Mouse (Mus musculus): ENCODE data around the gene Ppp1r12b. TPM values are rescaled to one million over a fixed set of nuclear protein-coding genes. Genes with fewer than 3 reads are reported as not detected.
A peak's percentile ranks its signal among the peaks of the same experiment; 100 is the strongest.

Gene Ppp1r12b
- total and polyA plus RNA-seq, 3 experiments, result 0.64 to 1.8 (median 1.6) TPM

DNA sequence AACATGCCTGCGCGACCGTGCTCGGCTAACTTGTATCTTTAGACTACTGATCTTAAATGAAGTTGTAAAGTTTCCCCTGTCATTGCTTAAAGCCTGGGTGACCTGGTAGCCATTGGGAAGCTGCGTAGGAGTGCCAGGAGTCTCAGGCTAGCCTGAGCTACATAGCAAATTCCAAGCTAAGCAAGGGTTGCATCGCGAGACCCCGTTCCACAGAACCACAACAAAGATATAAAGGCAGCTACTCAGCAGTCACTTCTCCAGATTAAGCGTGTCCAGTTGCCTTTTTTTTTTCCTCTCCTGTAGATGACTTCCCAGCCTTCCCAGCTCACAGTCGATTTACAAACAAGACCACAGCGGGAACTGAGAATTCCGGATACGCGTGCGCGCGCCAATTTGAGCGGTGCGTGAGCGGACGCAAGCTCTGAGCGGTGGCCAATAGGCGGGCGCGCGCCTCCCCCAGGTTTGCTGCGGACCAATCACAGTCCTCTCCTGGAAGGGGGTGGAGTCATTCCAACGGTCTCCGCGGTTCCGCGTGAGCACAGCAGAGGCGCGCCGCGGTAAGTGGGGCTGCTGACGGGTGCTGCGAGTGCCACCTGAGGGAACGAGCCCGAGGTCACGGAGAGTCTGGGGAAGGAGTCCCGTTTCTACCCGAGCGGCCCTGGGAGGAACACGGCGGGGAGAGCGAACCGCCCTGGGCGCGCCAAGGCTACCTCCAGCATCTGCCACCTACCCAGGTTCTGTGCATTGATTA lies 6.5 kb upstream of the Ppp1r12b start, which contains the start of gene Ube2t (continued):
- TF ChIP-seq RCOR1 (conservative IDR thresholded peaks at IDR 0.05; ENCODE audit: low read depth, low read length), result 0 out of 2 replicates have a peak, but pooled peaks have one; percentile 43
- no peak for TF ChIP-seq PAX5 (IDR thresholded peaks at IDR 0.05; ENCODE audit: low read length)
- 0 out of 2 replicates have a peak, but pooled peaks have one; percentile 22 for TF ChIP-seq HCFC1 (IDR thresholded peaks at IDR 0.05; ENCODE audit: low read depth, low read length)
- TF ChIP-seq ZMIZ1 (IDR thresholded peaks at IDR 0.05; ENCODE audit: low read depth, low read length), result peak; percentile 87
- TF ChIP-seq USF1 (IDR thresholded peaks at IDR 0.05; ENCODE audit: low read depth, low read length), result no peak
- no peak for TF ChIP-seq ZNF384 (IDR thresholded peaks at IDR 0.05; ENCODE audit: low read depth, low read length)
- 0 out of 2 replicates have a peak, but pooled peaks have one; percentile 68 for TF ChIP-seq KAT2A (IDR thresholded peaks at IDR 0.05; ENCODE audit: insufficient replicate concordance, low read length)
- TF ChIP-seq SMC3 (IDR thresholded peaks at IDR 0.05; ENCODE audit: low read depth, low read length), result no peak
- peak; percentile 88; the same call in 1 of the 2 replicates for TF ChIP-seq E2F4 (IDR thresholded peaks at IDR 0.05; ENCODE audit: insufficient replicate concordance, low read depth, low read length)
- TF ChIP-seq CHD2 (IDR thresholded peaks at IDR 0.05; ENCODE audit: low read length), result peak; percentile 71

DNA sequence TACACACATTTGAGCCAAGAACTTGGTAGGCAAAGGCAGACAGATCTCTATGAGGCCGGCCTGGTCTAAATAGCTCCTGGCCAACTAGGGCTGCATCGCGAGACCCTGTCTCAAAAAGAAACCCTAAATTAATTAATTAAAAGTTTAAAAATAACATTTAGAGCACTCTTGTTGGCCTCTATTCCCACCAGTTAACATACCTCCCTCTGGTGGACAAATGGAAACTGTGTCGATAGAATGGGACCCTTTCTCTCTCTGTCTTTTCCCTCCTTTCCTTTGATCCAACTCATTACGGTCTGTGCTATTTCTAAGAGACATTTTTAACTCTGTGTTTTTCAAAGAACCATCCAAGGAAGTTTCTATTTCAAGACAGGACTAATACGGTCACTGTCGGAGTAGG lies 4.9 kb upstream of the Ppp1r12b start:
- dilution Hi-C loops (cut with MboI; ENCODE audit: extremely low pct_ligation_motif_present, extremely low pct_unique_long_range_greater_than_20kb, low sequenced_read_pairs) (no loop called here), in situ Hi-C loops (cut with MboI; ENCODE audit: low pct_ligation_motif_present, low pct_unique_long_range_greater_than_20kb, low sequenced_read_pairs) (no loop called here)
- H3K9me3 ChIP-seq (replicated peaks; ENCODE audit: low read length), result peaks cover 3% of the 10 kb centered on the region
- no peak for DNase-seq (ENCODE audit: extremely low read depth)
- H3K27ac ChIP-seq (ENCODE audit: insufficient read depth, low read depth), result no peak overlapping the region
- H3K4me2 ChIP-seq (ENCODE audit: insufficient read depth, low read depth, poor library complexity, severe bottlenecking), result no peak overlapping the region
- TF ChIP-seq JUND (conservative IDR thresholded peaks at IDR 0.05; ENCODE audit: low read depth, low read length) (no peak), SMC3 (IDR thresholded peaks at IDR 0.05; ENCODE audit: low read depth, low read length) (0 out of 2 replicates have a peak, but pooled peaks have one; percentile 7), RCOR1 (conservative IDR thresholded peaks at IDR 0.05; ENCODE audit: low read depth, low read length) (no peak), HCFC1 (IDR thresholded peaks at IDR 0.05; ENCODE audit: low read depth, low read length) (no peak), SIN3A (IDR thresholded peaks at IDR 0.05; ENCODE audit: low read length) (no peak), MAZ (IDR thresholded peaks at IDR 0.05; ENCODE audit: low read depth, low read length) (no peak), JUN (IDR thresholded peaks at IDR 0.05; ENCODE audit: insufficient read depth, low read depth, low read length) (no peak), NELFE (IDR thresholded peaks at IDR 0.05; ENCODE audit: low read depth, low read length) (no peak), TBP (conservative IDR thresholded peaks at IDR 0.05; ENCODE audit: low read depth, low read length) (no peak), MEF2A (IDR thresholded peaks at IDR 0.05; ENCODE audit: borderline replicate concordance, low read depth, low read length) (no peak), CTCF (conservative IDR thresholded peaks at IDR 0.05 in 1 of 2, IDR thresholded peaks at IDR 0.05 in 1 of 2; ENCODE audit: low read depth in 2 of 2, low read length in 2 of 2) (peak in 1 of 2 experiments; percentile 52; a peak in 2 of 4 replicates), POLR2A (IDR thresholded peaks at IDR 0.05; ENCODE audit: low read depth, low read length) (no peak), RAD21 (IDR thresholded peaks at IDR 0.05; ENCODE audit: low read depth, low read length) (no peak; the same call in 1 of the 2 replicates), ZC3H11A (IDR thresholded peaks at IDR 0.05; ENCODE audit: low read depth, low read length) (no peak)
- H3K4me1 ChIP-seq (ENCODE audit: control insufficient read depth in 1 of 2, insufficient read depth in 2 of 2), result peaks cover 0 to 20% of the 10 kb centered on the region in 2 experiments; a peak in 2 of 4 replicates
- no peak overlapping the region for H3K4me3 ChIP-seq (replicated peaks in 1 of 3; ENCODE audit: low read depth in 2 of 3, low read length in 2 of 3, poor library complexity in 1 of 3)
- H3K36me3 ChIP-seq (replicated peaks in 1 of 2; ENCODE audit: control insufficient read depth in 1 of 2, insufficient read depth in 1 of 2, low read length in 1 of 2), result peaks cover 0 to 5% of the 10 kb centered on the region in 2 experiments
- H3K9ac ChIP-seq (ENCODE audit: insufficient read depth, low read depth), result no peak overlapping the region; the same call in 1 of the 2 replicates
- peaks cover 21% of the 10 kb centered on the region for H3K27me3 ChIP-seq (replicated peaks)
- H3K79me2 ChIP-seq (replicated peaks; ENCODE audit: control insufficient read depth, extremely low read depth, insufficient read depth, poor library complexity, severe bottlenecking), result peaks cover 7% of the 10 kb centered on the region; the same call in 1 of the 2 replicates

Data from CH12.LX (cell line).